Mouse (Mus musculus) CH12.LX (cell line): ENCODE data around the gene Dusp5. TPM values are rescaled to one million over a fixed set of nuclear protein-coding genes. Genes with fewer than 3 reads are reported as not detected.

ENCODE experiments used
- DNase-seq: peaks from one replicate; pipeline ENCODE4 v3.0.0-alpha.2; 2013; ENCODE audit errors: extremely low read depth
- H3K27ac ChIP-seq: 2 replicates; pipeline ENCODE4 v1.5.1; 2012; ENCODE audit warnings: low read depth, mild to moderate bottlenecking, control low read depth, moderate library complexity; ENCODE audit not compliant: insufficient read depth
- H3K27me3 ChIP-seq: replicated peaks from 2 replicates; pipeline ENCODE3; 2012; ENCODE audit warnings: inconsistent platforms
- H3K36me3 ChIP-seq, 2 experiments: replicated peaks in 1 of 2; 2 replicates each; pipeline versions ENCODE3 to v1.6.1; 2012; ENCODE audit warnings: inconsistent platforms in 1 of 2, low read length in 1 of 2, mild to moderate bottlenecking in 1 of 2, mixed read lengths in 1 of 2, moderate library complexity in 1 of 2; ENCODE audit not compliant: control insufficient read depth in 1 of 2, insufficient read depth in 1 of 2
- H3K4me1 ChIP-seq, 2 experiments: 2 replicates each; pipeline ENCODE4 v1.6.1; 2012; ENCODE audit warnings: inconsistent platforms in 1 of 2, moderate library complexity in 1 of 2; ENCODE audit not compliant: insufficient read depth in 2 of 2, control insufficient read depth in 1 of 2
- H3K4me2 ChIP-seq: 2 replicates; pipeline ENCODE4 v1.6.1; 2012; ENCODE audit warnings: low read depth, mild to moderate bottlenecking, control low read depth; ENCODE audit not compliant: poor library complexity, insufficient read depth, severe bottlenecking
- H3K4me3 ChIP-seq, 3 experiments: fragments of 150-350 bp in 1 of 3; sonication (generic) in 1 of 3; replicated peaks in 1 of 3; 2 replicates each; pipeline versions ENCODE3 to v1.5.1; 2011 to 2012; ENCODE audit warnings: low read depth in 2 of 3, low read length in 2 of 3, mild to moderate bottlenecking in 2 of 3, moderate library complexity in 2 of 3, control low read depth in 1 of 3, improper control_type of control experiment in 1 of 3, inconsistent platforms in 1 of 3, mixed read lengths in 1 of 3; ENCODE audit not compliant: poor library complexity in 1 of 3
- H3K79me2 ChIP-seq: replicated peaks from 2 replicates; pipeline ENCODE4 v1.6.1; 2012; ENCODE audit warnings: mild to moderate bottlenecking, moderate library complexity; ENCODE audit not compliant: control insufficient read depth, poor library complexity, insufficient read depth, severe bottlenecking; ENCODE audit errors: extremely low read depth
- H3K9ac ChIP-seq: 2 replicates; pipeline ENCODE4 v1.6.1; 2012; ENCODE audit warnings: low read depth, mild to moderate bottlenecking, control low read depth, moderate library complexity; ENCODE audit not compliant: insufficient read depth
- H3K9me3 ChIP-seq: replicated peaks from 2 replicates; pipeline ENCODE3; 2012; ENCODE audit warnings: low read length, inconsistent platforms, mixed read lengths
- BHLHE40 ChIP-seq: IDR thresholded peaks from 2 replicates; pipeline ENCODE4 v1.6.1; 2011; ENCODE audit warnings: mild to moderate bottlenecking, low read depth, low read length, improper control_type of control experiment
- CHD2 ChIP-seq: IDR thresholded peaks from 2 replicates; pipeline ENCODE4 v1.6.1; 2011; ENCODE audit warnings: low read length, improper control_type of control experiment
- CTCF ChIP-seq, 2 experiments: IDR thresholded peaks in 1 of 2; conservative IDR thresholded peaks in 1 of 2; 2 replicates each; pipeline ENCODE4 v1.5.1; 2011 to 2012; ENCODE audit warnings: low read depth in 2 of 2, low read length in 2 of 2, improper control_type of control experiment in 1 of 2, inconsistent platforms in 1 of 2, mild to moderate bottlenecking in 1 of 2, moderate library complexity in 1 of 2
- ELF1 ChIP-seq: IDR thresholded peaks from 2 replicates; pipeline ENCODE4 v1.6.1; 2014; ENCODE audit warnings: low read depth, mild to moderate bottlenecking, inconsistent platforms, low read length, improper control_type of control experiment
- ETS1 ChIP-seq: conservative IDR thresholded peaks from 2 replicates; pipeline ENCODE4 v1.6.1; 2012; ENCODE audit warnings: low read depth, mild to moderate bottlenecking, inconsistent platforms, low read length, improper control_type of control experiment, moderate library complexity
- JUND ChIP-seq: conservative IDR thresholded peaks from 2 replicates; pipeline ENCODE4 v1.6.1; 2011; ENCODE audit warnings: low read depth, low read length, improper control_type of control experiment
- MAFK ChIP-seq: IDR thresholded peaks from 2 replicates; pipeline ENCODE4 v1.6.1; 2011; ENCODE audit warnings: low read length, improper control_type of control experiment; ENCODE audit not compliant: insufficient replicate concordance
- MAX ChIP-seq: IDR thresholded peaks from 2 replicates; pipeline ENCODE4 v1.6.1; 2011; ENCODE audit warnings: low read length, improper control_type of control experiment
- MAZ ChIP-seq: IDR thresholded peaks from 2 replicates; pipeline ENCODE4 v1.6.1; 2012; ENCODE audit warnings: low read depth, mild to moderate bottlenecking, inconsistent platforms, low read length, improper control_type of control experiment, moderate library complexity
- MEF2A ChIP-seq: IDR thresholded peaks from 2 replicates; pipeline ENCODE4 v1.6.1; 2014; ENCODE audit warnings: low read depth, mild to moderate bottlenecking, inconsistent platforms, low read length, improper control_type of control experiment, borderline replicate concordance
- MXI1 ChIP-seq: IDR thresholded peaks from 2 replicates; pipeline ENCODE4 v1.6.1; 2011; ENCODE audit warnings: mild to moderate bottlenecking, low read depth, low read length, improper control_type of control experiment
- POLR2A ChIP-seq: IDR thresholded peaks from 2 replicates; pipeline ENCODE4 v1.6.1; 2011; ENCODE audit warnings: low read depth, mild to moderate bottlenecking, improper control_type of control experiment, low read length
- POLR2AphosphoS2 ChIP-seq: IDR thresholded peaks from 2 replicates; pipeline ENCODE4 v1.6.1; 2011; ENCODE audit warnings: low read depth, low read length, improper control_type of control experiment
- SIN3A ChIP-seq: IDR thresholded peaks from 2 replicates; pipeline ENCODE4 v1.6.1; 2012; ENCODE audit warnings: low read length, improper control_type of control experiment, inconsistent platforms
- SMC3 ChIP-seq: IDR thresholded peaks from 2 replicates; pipeline ENCODE4 v1.6.1; 2011; ENCODE audit warnings: low read depth, low read length, improper control_type of control experiment
- TBP ChIP-seq: conservative IDR thresholded peaks from 2 replicates; pipeline ENCODE4 v1.6.1; 2011; ENCODE audit warnings: low read depth, low read length, improper control_type of control experiment
- TCF12 ChIP-seq: IDR thresholded peaks from 2 replicates; pipeline ENCODE4 v1.6.1; 2014; ENCODE audit warnings: low read depth, mild to moderate bottlenecking, inconsistent platforms, low read length, improper control_type of control experiment
- ZMIZ1 ChIP-seq: IDR thresholded peaks from 2 replicates; pipeline ENCODE4 v1.6.1; 2012; ENCODE audit warnings: low read depth, mild to moderate bottlenecking, inconsistent platforms, low read length, improper control_type of control experiment
- dilution Hi-C: fragments of 300-500 bp; cut with MboI; formaldehyde crosslinking; loops from 2 replicates; pipeline ENCODE4 v1.14.3; 2020; ENCODE audit warnings: low sequenced_read_pairs; ENCODE audit not compliant: extremely low pct_unique_long_range_greater_than_20kb, extremely low pct_ligation_motif_present
- in situ Hi-C: fragments of 300-500 bp; cut with MboI; formaldehyde crosslinking; loops from 3 replicates; pipeline ENCODE4 v1.14.3; 2019; ENCODE audit warnings: low sequenced_read_pairs, low pct_ligation_motif_present, low pct_unique_long_range_greater_than_20kb, mixed read lengths
- polyA plus RNA-seq: library from polyadenylated mRNA; unstranded; fragments of >175 nt; gene quantifications from 2 replicates; pipeline ENCODE4 v1.2.1, GENCODE M21; 2012; ENCODE audit warnings: low read depth; ENCODE audit not compliant: insufficient read length
- total RNA-seq, 2 experiments: library from RNA; depleted of rRNA; stranded (reverse); fragments of 300-350 nt in 1 of 2; fragments of >200 nt in 1 of 2; gene quantifications; 2 replicates each; pipeline ENCODE4 v1.2.3; 2012 to 2014

Dusp5 gene
- total and polyA plus RNA-seq, 3 experiments, result 10.6 to 18.2 (median 13.2) TPM

DNA sequence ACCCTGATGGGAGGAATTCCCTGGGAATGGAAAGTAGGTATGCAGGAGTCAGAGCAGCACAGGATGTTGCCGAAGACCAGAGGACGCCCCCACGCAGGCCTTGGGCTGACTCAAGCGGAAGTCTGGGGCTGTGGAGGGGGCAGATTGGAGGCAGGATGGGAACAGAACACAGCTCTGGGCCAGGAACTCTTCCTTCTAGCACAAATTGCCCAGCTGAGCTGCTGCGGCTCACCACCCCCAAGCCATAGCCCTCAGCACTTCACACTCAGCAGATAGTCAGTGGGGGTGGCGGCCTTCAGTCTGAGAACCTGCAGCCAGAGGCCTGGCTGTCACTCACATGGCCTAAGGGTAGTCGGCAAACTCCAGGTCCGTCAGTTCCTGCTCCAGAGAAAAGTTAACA, 21.4 kb upstream of the Dusp5 start:
- Histone ChIP-seq H3K9ac (no peak overlapping the region), H3K9me3 (no peaks in the 10 kb centered on the region), H3K4me2 (no peak overlapping the region), H3K79me2 (no peaks in the 10 kb centered on the region), H3K36me3 (no peaks in the 10 kb centered on the region), H3K4me3 (no peak overlapping the region), H3K27ac (no peak overlapping the region), H3K27me3 (no peaks in the 10 kb centered on the region), H3K4me1 (peaks cover 0 to 17% of the 10 kb centered on the region in 2 experiments; a peak in 3 of 4 replicates)
- dilution Hi-C loops (no loop called here), in situ Hi-C loops (no loop called here)
- DNase-seq, result no peak
- TF ChIP-seq SMC3, result no peak
- no peak for TF ChIP-seq BHLHE40
- TF ChIP-seq CTCF (conservative IDR thresholded peaks at IDR 0.05 in 1 of 2, IDR thresholded peaks at IDR 0.05 in 1 of 2; ENCODE audit: low read depth in 2 of 2, low read length in 2 of 2), result no peak
- TF ChIP-seq MAFK, result no peak
- no peak for TF ChIP-seq MXI1
- no peak for TF ChIP-seq CHD2
- TF ChIP-seq ELF1, result no peak
- TF ChIP-seq SIN3A, result no peak
- TF ChIP-seq JUND, result no peak

DNA sequence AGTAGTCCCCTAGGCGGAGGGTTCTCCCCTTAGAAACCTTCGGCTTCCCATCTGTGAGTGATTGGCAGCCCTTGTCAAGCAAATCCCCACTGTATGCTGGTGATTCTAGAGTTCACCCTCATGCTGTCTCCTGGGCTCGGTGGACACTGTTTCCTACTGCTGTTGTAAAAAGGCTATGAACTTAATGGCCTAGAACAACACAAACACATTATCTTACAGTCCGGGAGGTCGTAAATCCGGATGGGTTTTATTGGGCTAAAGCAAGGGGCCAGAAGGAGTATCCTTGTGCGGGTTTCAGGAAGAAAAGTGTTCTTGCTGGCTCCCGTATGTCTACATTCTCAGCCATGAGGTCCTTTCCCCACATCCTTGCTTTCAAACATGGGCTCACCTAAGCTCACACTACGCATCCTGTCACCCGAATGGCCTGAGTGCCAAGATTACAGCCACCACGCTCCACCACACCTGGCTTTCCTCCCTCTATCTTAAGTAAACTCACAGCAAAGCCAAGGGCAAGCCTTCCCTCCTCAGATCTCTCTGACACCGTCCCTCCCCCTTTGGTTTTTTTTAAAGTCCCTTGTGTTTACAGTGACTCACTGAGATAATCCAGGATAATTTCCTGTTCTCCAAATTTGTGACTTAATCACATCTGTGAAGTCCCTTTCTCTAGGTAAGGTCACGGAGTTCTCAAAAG, 17.5 kb upstream of the Dusp5 start:
- Histone ChIP-seq H3K4me3 (no peak overlapping the region), H3K9me3 (no peaks in the 10 kb centered on the region), H3K9ac (no peak overlapping the region), H3K79me2 (no peaks in the 10 kb centered on the region), H3K27me3 (no peaks in the 10 kb centered on the region), H3K36me3 (no peaks in the 10 kb centered on the region), H3K4me1 (peaks cover 0 to 8% of the 10 kb centered on the region in 2 experiments; a peak in 2 of 4 replicates), H3K4me2 (no peak overlapping the region), H3K27ac (no peak overlapping the region)
- no peak for TF ChIP-seq MEF2A
- TF ChIP-seq TBP, result no peak
- TF ChIP-seq POLR2AphosphoS2, result no peak
- TF ChIP-seq ETS1, result no peak
- TF ChIP-seq ZMIZ1, result no peak
- TF ChIP-seq TCF12, result no peak
- TF ChIP-seq MAFK, result no peak
- no peak for TF ChIP-seq CTCF (conservative IDR thresholded peaks at IDR 0.05 in 1 of 2, IDR thresholded peaks at IDR 0.05 in 1 of 2; ENCODE audit: low read depth in 2 of 2, low read length in 2 of 2)
- no peak for TF ChIP-seq POLR2A
- no peak for TF ChIP-seq MAZ
- no peak for TF ChIP-seq BHLHE40
- TF ChIP-seq MAX, result no peak
- in situ Hi-C loops, result no loop called here
- dilution Hi-C loops, result no loop called here
- no peak for DNase-seq
